Mouse (Mus musculus) lung, adult 18-20 months (tissue): ENCODE data around the gene Cadm2.

Experiments
- DNase-seq, 2 experiments: peaks; one replicate each; pipeline ENCODE4 v3.0.0; 2022; ENCODE audit warnings: mixed read lengths in 2 of 2

Gene Cadm2

GRCm38 (mm10) chr16:66921414-66921915 lies 699.2 kb downstream of the Cadm2 start:
- DNase-seq, result no peak

- DNase-seq, result no peak
Measured at GRCm38 (mm10) chr16:66919889-66920402, 700.8 kb downstream of the Cadm2 start.

GRCm38 (mm10) chr16:66901801-66902200 lies 718.9 kb downstream of the Cadm2 start:
- DNase-seq, result no peak

GRCm38 (mm10) chr16:66900664-66901063 lies 720.0 kb downstream of the Cadm2 start:
- DNase-seq, result no peak

- DNase-seq, result no peak
Measured at GRCm38 (mm10) chr16:66892359-66892758, 728.3 kb downstream of the Cadm2 start.

- DNase-seq, result no peak
Measured at GRCm38 (mm10) chr16:66891559-66892247, 729.0 kb downstream of the Cadm2 start.

- DNase-seq, result no peak
Measured at GRCm38 (mm10) chr16:66889907-66890306, 730.8 kb downstream of the Cadm2 start.

GRCm38 (mm10) chr16:66882597-66882996 lies 738.1 kb downstream of the Cadm2 start:
- DNase-seq, result no peak

GRCm38 (mm10) chr16:66871201-66871600 lies 749.5 kb downstream of the Cadm2 start:
- DNase-seq, result no peak

GRCm38 (mm10) chr16:66851047-66851446 lies 769.7 kb downstream of the Cadm2 start:
- no peak for DNase-seq

- no peak for DNase-seq
Measured at GRCm38 (mm10) chr16:66824866-66825265, 795.8 kb downstream of the Cadm2 start.

GRCm38 (mm10) chr16:66811495-66811894 lies 809.2 kb downstream of the Cadm2 start:
- DNase-seq, result no peak

- no peak for DNase-seq
Measured at GRCm38 (mm10) chr16:66798204-66798603, 822.5 kb downstream of the Cadm2 start.

- no peak for DNase-seq
Measured at GRCm38 (mm10) chr16:66793067-66793466, 827.6 kb downstream of the Cadm2 start.

- no peak for DNase-seq
Measured at GRCm38 (mm10) chr16:66771883-66772282, 848.8 kb downstream of the Cadm2 start.

GRCm38 (mm10) chr16:66769545-66769944 lies 851.2 kb downstream of the Cadm2 start:
- no peak for DNase-seq

GRCm38 (mm10) chr16:66768684-66769389 lies 851.9 kb downstream of the Cadm2 start:
- DNase-seq, result no peak

GRCm38 (mm10) chr16:66761546-66762473 lies 858.9 kb downstream of the Cadm2 start:
- DNase-seq, result no peak

- DNase-seq, result no peak
Measured at GRCm38 (mm10) chr16:66748533-66748932, 872.2 kb downstream of the Cadm2 start.

- no peak for DNase-seq
Measured at GRCm38 (mm10) chr16:66731212-66731611, 889.5 kb downstream of the Cadm2 start.

GRCm38 (mm10) chr16:66706476-66706875 lies 914.2 kb downstream of the Cadm2 start:
- no peak for DNase-seq

GRCm38 (mm10) chr16:66694783-66695182 lies 925.9 kb downstream of the Cadm2 start:
- DNase-seq, result no peak

GRCm38 (mm10) chr16:66677241-66677640 lies 943.5 kb downstream of the Cadm2 start:
- no peak for DNase-seq
